Mouse (Mus musculus) heart, postnatal 0 days (tissue): ENCODE measurements at regions not wholly inside any gene's neighbourhood (a gene's known extent, or its start where the extent isn't known, plus 50 kb on each side); places are given as distances from the start of the nearest gene placed in this dataset.

ENCODE experiments used
- ATAC-seq: fragments of 200-750 bp; cut with Nextera tagmentation; 2 replicates; pipeline ENCODE4 v1.8.0; 2017; ENCODE audit warnings: low read depth, moderate number of reproducible peaks, moderate library complexity; ENCODE audit not compliant: insufficient read depth
- DNase-seq: peaks from one replicate; pipeline ENCODE4 v3.0.0-alpha.2; 2016; ENCODE audit warnings: low spot score
- H3K27ac ChIP-seq: fragments of 300-500 bp; sonication (generic); 2 replicates; pipeline ENCODE4 v1.5.1; 2014; ENCODE audit warnings: low read depth, mild to moderate bottlenecking
- H3K27me3 ChIP-seq: fragments of 300-500 bp; sonication (generic); 2 replicates; pipeline ENCODE4 v1.6.1; 2014; ENCODE audit warnings: low read length, mixed read lengths; ENCODE audit not compliant: control insufficient read depth, insufficient read depth
- H3K36me3 ChIP-seq: fragments of 300-500 bp; sonication (generic); replicated peaks from 2 replicates; pipeline ENCODE4 v1.6.1; 2014; ENCODE audit warnings: low read length, mixed read lengths; ENCODE audit not compliant: control insufficient read depth, insufficient read depth
- H3K4me1 ChIP-seq: fragments of 300-500 bp; sonication (generic); 2 replicates; pipeline ENCODE4 v1.6.1; 2014; ENCODE audit warnings: antibody characterized with exemption; ENCODE audit not compliant: control insufficient read depth, insufficient read depth
- H3K4me2 ChIP-seq: fragments of 300-500 bp; sonication (generic); 2 replicates; pipeline ENCODE4 v1.6.1; 2014; ENCODE audit warnings: low read depth, mild to moderate bottlenecking, low read length, moderate library complexity
- H3K4me3 ChIP-seq: fragments of 300-500 bp; sonication (generic); 2 replicates; pipeline ENCODE4 v1.5.1; 2014; ENCODE audit warnings: low read depth, low read length
- H3K9ac ChIP-seq: fragments of 300-500 bp; sonication (generic); replicated peaks from 2 replicates; pipeline ENCODE4 v1.6.1; 2014; ENCODE audit warnings: low read depth, low read length, mixed read lengths
- H3K9me3 ChIP-seq: fragments of 300-500 bp; sonication (generic); replicated peaks from 2 replicates; pipeline ENCODE4 v1.6.1; 2016; ENCODE audit warnings: low read length; ENCODE audit not compliant: control insufficient read depth
- CTCF ChIP-seq: IDR thresholded peaks from 2 replicates; pipeline ENCODE4 v1.5.1; 2016; ENCODE audit warnings: antibody characterized with exemption, control low read depth, low read depth
- EP300 ChIP-seq: IDR thresholded peaks from 2 replicates; pipeline ENCODE4 v1.6.1; 2016; ENCODE audit warnings: antibody characterized with exemption, low read depth
- WGBS: fragments of 180-500 bp; shearing (Covaris S2); extraction: QIAGEN DNeasy Blood & Tissue Kit; methylation state at CpG from one replicate; pipeline ENCODE4 v1.1.7; 2014; 5-methylcytosine and 5-hydroxymethylcytosine counted together

- Histone ChIP-seq H3K4me1 (no peaks in the 10 kb centered on the region), H3K27ac (no peak overlapping the region), H3K27me3 (no peaks in the 10 kb centered on the region), H3K4me3 (no peak overlapping the region), H3K36me3 (no peaks in the 10 kb centered on the region), H3K9ac (no peak overlapping the region), H3K4me2 (no peak overlapping the region), H3K9me3 (no peaks in the 10 kb centered on the region)
- 86% methylated on average over 6 of the region's 6 CpGs for WGBS
- TF ChIP-seq EP300: no peak
- no peak for TF ChIP-seq CTCF
- DNase-seq (no peak), ATAC-seq (no peak)
Measured at GRCm38 (mm10) chr17:48790526-48790925, 141.7 kb upstream of the Lrfn2 start.

- Histone ChIP-seq H3K27ac (no peak overlapping the region), H3K4me2 (no peak overlapping the region), H3K4me1 (no peaks in the 10 kb centered on the region), H3K9me3 (no peaks in the 10 kb centered on the region), H3K36me3 (no peaks in the 10 kb centered on the region), H3K9ac (no peak overlapping the region), H3K4me3 (no peak overlapping the region), H3K27me3 (no peaks in the 10 kb centered on the region)
- WGBS: 65% methylated on average over 5 of the region's 5 CpGs
- DNase-seq (no peak), ATAC-seq (no peak)
- TF ChIP-seq CTCF (no peak), EP300 (no peak)
Measured at GRCm38 (mm10) chr17:48792954-48793353, 139.2 kb upstream of the Lrfn2 start.

- Histone ChIP-seq H3K9ac (no peak overlapping the region), H3K27ac (no peak overlapping the region), H3K4me2 (no peak overlapping the region), H3K4me3 (no peak overlapping the region), H3K27me3 (no peaks in the 10 kb centered on the region), H3K4me1 (no peaks in the 10 kb centered on the region), H3K9me3 (no peaks in the 10 kb centered on the region), H3K36me3 (no peaks in the 10 kb centered on the region)
- WGBS: 85% methylated on average over 5 of the region's 5 CpGs
- ATAC-seq (no peak), DNase-seq (no peak)
- TF ChIP-seq EP300: no peak
- TF ChIP-seq CTCF: no peak
Measured at GRCm38 (mm10) chr17:48795773-48796172, 136.4 kb upstream of the Lrfn2 start.

GRCm38 (mm10) chr17:48798196-48798595 lies 134.0 kb upstream of the Lrfn2 start:
- Histone ChIP-seq H3K4me2 (no peak overlapping the region), H3K4me1 (no peaks in the 10 kb centered on the region), H3K4me3 (no peak overlapping the region), H3K9ac (no peak overlapping the region), H3K27ac (no peak overlapping the region), H3K9me3 (no peaks in the 10 kb centered on the region), H3K36me3 (no peaks in the 10 kb centered on the region), H3K27me3 (no peaks in the 10 kb centered on the region)
- TF ChIP-seq CTCF (no peak), EP300 (no peak)
- 62% methylated on average over 3 of the region's 3 CpGs for WGBS
- no peak for ATAC-seq
- DNase-seq: no peak

- H3K9ac ChIP-seq: no peak overlapping the region
- DNase-seq: no peak
- H3K4me1 ChIP-seq: no peaks in the 10 kb centered on the region
- no peaks in the 10 kb centered on the region for H3K36me3 ChIP-seq
- no peak overlapping the region for H3K27ac ChIP-seq
- WGBS: 42% methylated on average over 7 of the region's 7 CpGs
- no peak overlapping the region for H3K4me3 ChIP-seq
- H3K27me3 ChIP-seq: no peaks in the 10 kb centered on the region
- TF ChIP-seq CTCF (no peak), EP300 (no peak)
- H3K9me3 ChIP-seq: no peaks in the 10 kb centered on the region
- no peak overlapping the region for H3K4me2 ChIP-seq
- ATAC-seq: no peak
Measured at GRCm38 (mm10) chr17:48802673-48803072, 129.5 kb upstream of the Lrfn2 start.

DNA sequence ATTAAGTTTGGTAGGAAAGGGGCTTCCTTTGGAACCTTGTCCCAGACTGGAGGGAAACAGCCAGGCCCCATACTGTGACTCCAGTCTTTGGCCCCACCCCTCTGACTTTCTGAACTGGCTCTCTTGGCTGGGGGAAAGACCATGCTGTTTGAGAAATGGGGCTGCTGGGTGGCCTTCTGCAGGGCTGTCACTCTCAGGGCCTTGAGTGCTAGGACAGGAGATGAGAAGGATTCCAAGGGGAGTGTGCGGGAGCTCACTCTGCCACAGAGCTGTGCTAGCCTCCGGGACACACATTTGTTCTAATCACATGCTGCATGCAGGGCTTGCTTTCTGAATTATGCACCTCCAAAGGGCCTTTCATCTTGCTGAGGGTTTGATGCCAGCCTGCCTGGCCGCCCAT lies 124.3 kb upstream of the Lrfn2 start:
- no peak for ATAC-seq
- 69% methylated on average over 3 of the region's 3 CpGs for WGBS
- no peak overlapping the region for H3K4me3 ChIP-seq
- H3K9ac ChIP-seq: no peak overlapping the region
- no peaks in the 10 kb centered on the region for H3K27me3 ChIP-seq
- no peaks in the 10 kb centered on the region for H3K36me3 ChIP-seq
- no peak overlapping the region for H3K27ac ChIP-seq
- H3K4me2 ChIP-seq: no peak overlapping the region
- no peak for TF ChIP-seq EP300
- no peak for TF ChIP-seq CTCF
- no peaks in the 10 kb centered on the region for H3K4me1 ChIP-seq
- H3K9me3 ChIP-seq: no peaks in the 10 kb centered on the region
- no peak for DNase-seq
